Mouse (Mus musculus) spleen, adult 2 months (tissue): ENCODE data around the gene Pnrc2. TPM values are rescaled to one million over a fixed set of nuclear protein-coding genes. Genes with fewer than 3 reads are reported as not detected.

Source experiments
- DNase-seq, 2 experiments: peaks; one replicate each; pipeline versions ENCODE4 v3.0.0 to v3.0.0-alpha.2; 2012 to 2021; ENCODE audit warnings: low spot score in 2 of 2, low read depth in 1 of 2
- H3K27ac ChIP-seq: fragments of 200-500 bp; 2 replicates; pipeline ENCODE4 v1.5.1; 2012; ENCODE audit warnings: low read length, inconsistent platforms; ENCODE audit not compliant: insufficient read depth
- H3K27me3 ChIP-seq: fragments of 200-500 bp; 2 replicates; pipeline ENCODE4 v1.6.1; 2012; ENCODE audit warnings: mild to moderate bottlenecking, moderate library complexity, low read length, inconsistent platforms; ENCODE audit not compliant: control insufficient read depth, insufficient read depth
- H3K36me3 ChIP-seq: fragments of 200-500 bp; 2 replicates; pipeline ENCODE4 v1.6.1; 2012; ENCODE audit warnings: mild to moderate bottlenecking, low read length, inconsistent platforms; ENCODE audit not compliant: control insufficient read depth, insufficient read depth
- H3K4me1 ChIP-seq: fragments of 200-500 bp; 2 replicates; pipeline ENCODE4 v1.6.1; 2011; ENCODE audit warnings: inconsistent platforms; ENCODE audit not compliant: control insufficient read depth, insufficient read depth, insufficient read length
- H3K4me3 ChIP-seq: fragments of 200-500 bp; 2 replicates; pipeline ENCODE4 v1.5.1; 2011; ENCODE audit warnings: mild to moderate bottlenecking, inconsistent platforms; ENCODE audit not compliant: insufficient read depth, insufficient read length; ENCODE audit errors: extremely low read depth
- CTCF ChIP-seq: fragments of 200-500 bp; IDR thresholded peaks from 2 replicates; pipeline ENCODE4 v1.5.1; 2011; ENCODE audit warnings: mild to moderate bottlenecking, inconsistent platforms; ENCODE audit not compliant: insufficient read depth, insufficient read length, insufficient replicate concordance; ENCODE audit errors: extremely low read depth
- POLR2A ChIP-seq: fragments of 200-500 bp; IDR thresholded peaks from 2 replicates; pipeline ENCODE4 v1.6.1; 2011; ENCODE audit warnings: low read depth, low read length, inconsistent platforms
- WGBS: fragments of 180-500 bp; shearing (Covaris S2); methylation state at CpG from one replicate; pipeline ENCODE4 v1.1.7; 2018; 5-methylcytosine and 5-hydroxymethylcytosine counted together
- polyA plus RNA-seq: library from polyadenylated mRNA; depleted of rRNA; stranded (reverse); fragments of >200 nt; gene quantifications from 2 replicates; pipeline ENCODE4 v1.2.3, GENCODE M21; 2012; rRNA removed

Pnrc2 gene
- polyA plus RNA-seq, 1 experiment: 12.2 TPM

DNA sequence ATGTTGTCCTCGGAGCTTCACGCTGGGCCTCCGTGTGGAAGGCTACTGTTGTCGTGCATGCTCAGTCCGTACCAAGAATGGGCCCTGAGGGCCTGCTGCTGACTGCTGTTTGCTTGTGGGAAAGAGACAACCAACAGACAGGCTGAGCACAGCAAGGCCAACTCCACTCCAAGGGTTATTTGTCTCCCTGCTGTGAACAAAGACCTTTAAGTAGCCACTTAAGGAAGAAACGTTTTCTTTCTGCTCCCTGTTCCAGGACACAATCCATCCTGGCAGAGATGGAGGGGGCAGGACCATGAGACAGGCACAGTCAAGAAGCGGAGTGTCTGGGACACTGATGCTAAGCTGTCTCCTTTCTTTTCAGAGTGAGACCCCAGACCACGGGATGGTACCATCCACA lies 49.4 kb downstream of the Pnrc2 start:
- TF ChIP-seq CTCF (no peak), POLR2A (no peak)
- 88% methylated on average over 8 of the region's 8 CpGs for WGBS
- no peaks in the 10 kb centered on the region for H3K27me3 ChIP-seq
- no peak overlapping the region for H3K27ac ChIP-seq
- no peak overlapping the region for H3K4me3 ChIP-seq
- no peaks in the 10 kb centered on the region for H3K36me3 ChIP-seq
- no peaks in the 10 kb centered on the region for H3K4me1 ChIP-seq
- no peak for DNase-seq

DNA sequence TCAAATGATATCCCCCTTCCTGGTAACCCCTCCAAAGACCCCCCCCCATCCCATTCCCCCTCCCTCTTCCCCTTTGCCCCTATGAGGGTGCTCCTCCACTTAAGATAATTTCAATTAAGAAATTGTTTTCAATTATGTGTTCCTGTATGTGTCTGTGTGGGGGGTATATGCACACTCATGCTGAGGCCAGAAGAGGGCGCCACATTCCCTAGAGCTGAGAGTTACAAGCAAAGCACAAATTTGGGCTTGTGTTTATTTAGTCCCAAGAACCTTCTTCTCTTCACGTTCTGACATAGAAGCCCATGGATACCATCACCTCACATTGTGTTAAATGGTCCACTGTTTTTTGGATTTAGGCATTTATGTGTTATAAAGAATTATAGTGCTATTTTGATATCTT lies 50.4 kb downstream of the Pnrc2 start:
- no peak overlapping the region for H3K4me3 ChIP-seq
- DNase-seq: no peak
- 79% methylated on average over 2 of the region's 2 CpGs for WGBS
- TF ChIP-seq CTCF: peak; percentile 19; the same call in 1 of the 2 replicates
- no peak for TF ChIP-seq POLR2A
- H3K4me1 ChIP-seq: no peaks in the 10 kb centered on the region
- no peaks in the 10 kb centered on the region for H3K36me3 ChIP-seq
- H3K27me3 ChIP-seq: no peaks in the 10 kb centered on the region
- H3K27ac ChIP-seq: no peak overlapping the region

DNA sequence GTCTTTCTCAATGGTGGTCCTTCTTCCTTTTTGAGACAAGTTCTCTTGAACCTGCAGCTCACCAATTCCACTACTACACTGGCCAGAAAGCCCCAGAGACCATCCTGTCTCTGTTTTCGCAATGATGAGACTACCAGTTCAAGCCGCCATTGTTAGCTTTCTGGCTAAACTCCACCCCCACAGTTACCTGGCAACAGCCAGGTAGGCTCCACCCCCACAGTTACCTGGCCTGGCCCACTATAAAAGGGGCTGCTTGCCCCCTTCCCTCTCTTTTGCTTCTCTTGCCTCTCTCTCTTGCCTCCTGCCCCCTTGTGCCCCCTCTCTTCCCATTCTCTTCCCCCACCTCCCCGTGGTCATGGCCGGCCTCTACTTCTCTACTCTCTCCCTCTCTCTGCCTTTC lies 51.9 kb downstream of the Pnrc2 start:
- TF ChIP-seq CTCF: no peak
- TF ChIP-seq POLR2A: no peak
- H3K4me1 ChIP-seq: no peaks in the 10 kb centered on the region
- no peak for DNase-seq
- H3K36me3 ChIP-seq: no peaks in the 10 kb centered on the region
- H3K4me3 ChIP-seq: no peak overlapping the region
- no peaks in the 10 kb centered on the region for H3K27me3 ChIP-seq
- WGBS: 91% methylated on average over 4 of the region's 4 CpGs
- no peak overlapping the region for H3K27ac ChIP-seq

Other genes starting within 250 kb of the Pnrc2 start
- gene Ifnlr1, start 187.6 kb downstream of the Pnrc2 start, polyA plus RNA-seq: 0.61 and 0.78 TPM in 2 replicates
- 0.67 and 0.76 TPM in 2 replicates for gene Il22ra1, start 145.7 kb downstream of the Pnrc2 start, polyA plus RNA-seq
- 0.20 and 0.22 TPM in 2 replicates for gene Myom3, start 114.1 kb downstream of the Pnrc2 start, polyA plus RNA-seq
- gene Srsf10, start 18.1 kb downstream of the Pnrc2 start, polyA plus RNA-seq: 68.0 and 109 TPM in 2 replicates
- 44.8 and 47.2 TPM in 2 replicates for gene Cnr2, start 21.5 kb upstream of the Pnrc2 start, polyA plus RNA-seq
- gene Fuca1, start 46.9 kb upstream of the Pnrc2 start, polyA plus RNA-seq: 45.7 TPM in 2 replicates
- 27.9 and 32.4 TPM in 2 replicates for gene Hmgcl, start 72.6 kb upstream of the Pnrc2 start, polyA plus RNA-seq
- 10.6 and 13.8 TPM in 2 replicates for gene Gale, start 89.9 kb upstream of the Pnrc2 start, polyA plus RNA-seq
- gene Lypla2, start 98.8 kb upstream of the Pnrc2 start, polyA plus RNA-seq: 115 and 178 TPM in 2 replicates
- gene Pithd1, start 113.4 kb upstream of the Pnrc2 start, polyA plus RNA-seq: 31.0 and 48.2 TPM in 2 replicates
- gene Eloa, start 147.9 kb upstream of the Pnrc2 start, polyA plus RNA-seq: 6.6 and 8.6 TPM in 2 replicates
- gene Rpl11, start 179.6 kb upstream of the Pnrc2 start, polyA plus RNA-seq: 259 and 289 TPM in 2 replicates